Mouse (Mus musculus): ENCODE measurements at regions not wholly inside any gene's neighbourhood (a gene's known extent, or its start where the extent isn't known, plus 50 kb on each side); places are given as distances from the start of the nearest gene placed in this dataset.

GRCm38 (mm10) chr2:103143985-103144384, 70.5 kb downstream of the Apip start:
- no peak for DNase-seq (ENCODE audit: extremely low spot score in 1 of 2, low spot score in 1 of 2)

- DNase-seq (ENCODE audit: extremely low spot score in 1 of 2, low spot score in 1 of 2) = no peak
These were observed 70.9 kb downstream of the Apip start for GRCm38 (mm10) chr2:103144420-103144819.

DNA sequence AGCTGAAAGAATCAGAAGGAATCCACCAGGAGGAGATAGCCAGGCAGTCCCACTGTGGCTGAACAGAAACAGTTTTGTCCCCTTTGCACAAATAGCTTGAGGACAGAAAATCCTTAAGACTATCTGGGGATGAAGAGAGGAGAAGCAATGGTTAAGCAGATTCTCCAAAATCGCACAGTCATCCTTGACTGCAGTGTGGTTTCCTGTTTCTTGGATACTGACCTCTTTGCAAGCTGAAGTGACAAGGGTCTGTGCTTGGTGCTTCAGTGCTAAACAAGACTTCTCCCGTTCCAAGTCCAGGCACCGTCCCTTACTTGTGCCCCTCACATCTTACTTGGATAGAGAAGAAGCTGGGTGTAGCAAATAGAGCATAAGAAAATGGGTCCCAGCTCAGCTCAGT, 71.6 kb downstream of the Apip start:
- DNase-seq (ENCODE audit: extremely low spot score in 1 of 2, low spot score in 1 of 2) = no peak

GRCm38 (mm10) chr2:103146132-103146531, 72.7 kb downstream of the Apip start:
- no peak for DNase-seq (ENCODE audit: extremely low spot score in 1 of 2, low spot score in 1 of 2)

DNA sequence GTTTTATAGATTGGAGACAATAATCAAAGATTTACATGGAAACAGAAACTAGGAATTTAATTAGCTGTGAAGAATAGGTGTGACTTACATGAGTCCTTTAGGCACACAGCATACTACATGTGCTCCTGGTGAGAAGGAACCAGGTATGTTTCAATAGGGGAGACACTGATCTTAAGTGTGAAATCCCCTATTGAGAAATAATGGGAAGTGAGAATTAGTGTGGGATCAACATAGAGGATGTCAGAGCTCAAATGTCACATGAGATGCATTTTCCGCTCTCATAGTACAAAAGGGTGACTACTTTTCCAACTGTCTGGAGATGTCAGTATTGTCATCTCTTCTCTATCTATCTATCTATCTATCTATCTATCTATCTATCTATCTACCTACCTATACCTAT, 79.8 kb downstream of the Apip start:
- DNase-seq (ENCODE audit: extremely low spot score in 1 of 2, low spot score in 1 of 2) = no peak

DNA sequence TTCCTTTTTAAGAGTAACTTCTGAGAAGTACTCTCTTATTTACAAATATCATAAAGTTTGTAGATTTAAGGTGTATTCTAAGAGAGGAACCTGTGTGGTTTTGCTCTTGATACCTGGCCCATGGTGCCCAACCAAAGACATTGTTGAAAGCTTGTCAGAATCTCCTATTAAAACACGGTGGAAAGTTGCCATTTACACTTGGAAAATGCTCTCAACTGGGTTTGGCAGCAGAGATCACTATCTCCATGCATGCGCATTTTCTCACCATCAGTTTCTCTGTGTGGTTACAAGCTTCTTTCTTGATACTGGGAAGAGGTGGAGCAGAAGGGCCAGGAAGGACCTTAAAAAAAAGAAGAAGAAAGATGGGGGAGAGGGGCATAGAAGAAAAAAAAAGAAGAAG, 94.3 kb downstream of the Apip start:
- no peak for DNase-seq (ENCODE audit: extremely low spot score in 1 of 2, low spot score in 1 of 2)

- DNase-seq (ENCODE audit: extremely low spot score in 1 of 2, low spot score in 1 of 2) = no peak
These were observed 94.8 kb downstream of the Apip start for GRCm38 (mm10) chr2:103168266-103168665.

- DNase-seq (ENCODE audit: extremely low spot score in 1 of 2, low spot score in 1 of 2) = peak in 1 of 2 experiments; percentile 2
These were observed 103.9 kb downstream of the Apip start for GRCm38 (mm10) chr2:103177361-103177760.

- DNase-seq (ENCODE audit: extremely low spot score in 1 of 2, low spot score in 1 of 2) = peak in 1 of 2 experiments; percentile 2
These were observed 106.9 kb downstream of the Apip start for GRCm38 (mm10) chr2:103180298-103180927.

DNA sequence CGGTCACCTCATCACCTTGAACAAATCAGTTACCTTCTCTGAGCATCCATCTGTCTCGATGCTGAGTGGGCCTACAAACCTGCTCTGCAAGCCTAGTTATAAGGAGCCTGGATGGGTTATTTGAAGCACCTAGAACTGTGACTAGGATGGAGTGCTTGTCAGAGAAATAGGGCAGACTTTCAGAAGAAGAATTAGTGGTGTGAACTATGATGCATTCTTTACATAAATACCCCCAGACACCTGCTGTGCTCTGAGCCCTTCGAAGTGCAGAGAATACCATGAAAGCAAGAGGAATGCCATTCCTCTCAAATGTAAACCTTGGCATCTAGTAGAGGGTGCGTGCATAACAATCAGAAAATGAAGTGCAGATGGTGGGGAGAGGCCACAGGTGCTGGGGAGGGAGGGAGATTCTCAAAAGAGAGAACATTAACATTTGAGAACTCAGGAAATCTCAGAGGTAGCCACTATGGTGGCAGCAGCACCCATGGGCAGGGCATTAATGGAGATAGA, 113.3 kb downstream of the Apip start:
- no peak for DNase-seq (ENCODE audit: extremely low spot score in 1 of 2, low spot score in 1 of 2)

DNA sequence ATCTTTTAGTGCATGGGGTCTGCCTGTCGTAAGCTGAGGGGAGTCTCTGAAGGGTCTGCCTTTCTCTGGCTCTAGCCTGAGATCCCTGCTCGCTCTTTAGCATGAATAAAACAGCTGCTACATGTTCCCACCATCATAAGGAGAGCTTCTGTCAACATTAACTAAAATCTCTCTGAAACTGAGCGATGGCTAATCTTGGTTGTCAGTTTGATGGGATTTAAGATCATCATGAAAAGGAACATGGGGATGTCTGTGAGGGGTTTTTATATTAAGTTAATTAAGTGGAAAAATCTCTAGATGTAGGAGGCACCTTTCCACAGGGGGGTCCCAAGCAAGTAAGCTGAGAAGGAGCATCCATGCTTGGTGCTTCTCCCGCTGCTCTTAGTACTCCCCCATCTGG, 110.5 kb downstream of the Ehf start:
- DNase-seq (ENCODE audit: extremely low spot score in 1 of 2, low spot score in 1 of 2) = no peak

DNA sequence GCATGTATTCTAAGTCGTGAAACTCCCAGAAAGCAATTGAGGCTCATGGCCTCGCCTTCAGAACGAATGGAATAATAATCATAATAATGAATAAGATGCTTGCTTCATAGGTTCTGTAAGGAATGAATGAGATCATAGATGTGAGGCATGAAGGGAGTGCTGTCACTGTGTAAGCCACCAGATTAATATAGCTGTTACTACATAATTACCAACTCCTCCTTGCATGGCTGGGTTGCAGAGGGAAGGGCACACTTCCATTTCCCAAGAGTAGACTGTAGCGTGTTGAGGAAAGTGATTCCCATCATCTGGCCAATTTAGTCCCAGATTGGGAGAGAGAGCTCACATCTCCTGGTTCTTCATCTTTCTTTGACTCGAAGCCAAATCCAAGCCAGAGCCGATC, 102.8 kb downstream of the Ehf start:
- no peak for DNase-seq (ENCODE audit: extremely low spot score in 1 of 2, low spot score in 1 of 2)

- DNase-seq (ENCODE audit: extremely low spot score in 1 of 2, low spot score in 1 of 2) = no peak
These were observed 98.0 kb downstream of the Ehf start for GRCm38 (mm10) chr2:103205046-103205445.

- no peak for DNase-seq (ENCODE audit: extremely low spot score in 1 of 2, low spot score in 1 of 2)
These were observed 94.7 kb downstream of the Ehf start for GRCm38 (mm10) chr2:103208370-103208769.

GRCm38 (mm10) chr2:103209056-103209455, 94.0 kb downstream of the Ehf start:
- no peak for DNase-seq (ENCODE audit: extremely low spot score in 1 of 2, low spot score in 1 of 2)

DNA sequence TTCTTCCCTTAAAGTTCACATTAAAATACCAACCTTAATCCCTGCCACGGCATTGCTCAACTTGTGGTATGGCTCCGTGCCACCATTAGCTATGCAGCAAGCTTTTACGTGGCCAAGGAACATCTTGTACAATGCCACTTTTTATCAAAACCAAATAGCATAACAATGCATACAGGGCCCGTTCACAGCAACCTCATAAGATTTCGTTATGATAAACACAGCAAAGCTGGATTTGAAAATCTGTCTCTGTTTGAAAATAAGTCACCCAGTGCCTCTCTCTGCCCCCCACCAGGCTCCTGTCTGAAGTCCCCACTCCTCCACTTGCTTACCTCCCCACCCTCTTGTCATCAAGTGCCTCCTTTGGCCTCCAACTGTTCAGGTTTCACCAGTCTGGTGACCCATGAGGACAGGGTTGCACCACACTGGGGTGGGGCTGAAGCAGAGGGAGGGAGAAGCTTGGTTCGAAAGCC, 93.5 kb downstream of the Ehf start:
- no peak for DNase-seq (ENCODE audit: extremely low spot score in 1 of 2, low spot score in 1 of 2)

DNA sequence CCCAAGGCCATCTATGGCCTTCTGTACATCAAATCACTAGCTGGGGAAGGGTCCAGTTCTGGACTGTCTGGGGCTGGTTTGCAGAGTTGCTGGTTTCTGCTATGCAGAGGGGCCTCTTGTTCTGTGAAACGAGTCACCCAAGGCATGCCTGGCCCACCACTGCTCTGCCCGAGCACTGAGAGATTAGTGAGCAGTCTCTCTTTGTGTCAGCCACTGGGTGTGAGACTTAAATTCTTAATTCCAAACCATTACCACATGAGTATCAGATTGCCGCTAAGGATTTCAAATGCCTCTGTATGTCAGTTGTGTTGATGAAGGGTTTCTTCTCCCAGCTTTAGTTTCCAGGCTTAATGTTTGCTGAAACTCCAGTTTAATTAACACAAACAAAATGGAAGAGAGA, 91.9 kb downstream of the Ehf start:
- no peak for DNase-seq (ENCODE audit: extremely low spot score in 1 of 2, low spot score in 1 of 2)

All from frontal cortex, adult 2 months (tissue).